Mouse (Mus musculus) monocyte, adult 2 months (primary cell): ENCODE results near the gene Bsn.
A peak's percentile ranks its signal among the peaks of the same experiment; 100 is the strongest.

ENCODE experiments used
- DNase-seq, 2 experiments: peaks; one replicate each; pipeline ENCODE4 v3.0.0; 2022; ENCODE audit warnings: low spot score in 2 of 2, low read depth in 1 of 2

Bsn gene

GRCm38 (mm10) chr9:108055661-108056237 is 134.4 kb downstream of the Bsn start:
- no peak for DNase-seq

DNA sequence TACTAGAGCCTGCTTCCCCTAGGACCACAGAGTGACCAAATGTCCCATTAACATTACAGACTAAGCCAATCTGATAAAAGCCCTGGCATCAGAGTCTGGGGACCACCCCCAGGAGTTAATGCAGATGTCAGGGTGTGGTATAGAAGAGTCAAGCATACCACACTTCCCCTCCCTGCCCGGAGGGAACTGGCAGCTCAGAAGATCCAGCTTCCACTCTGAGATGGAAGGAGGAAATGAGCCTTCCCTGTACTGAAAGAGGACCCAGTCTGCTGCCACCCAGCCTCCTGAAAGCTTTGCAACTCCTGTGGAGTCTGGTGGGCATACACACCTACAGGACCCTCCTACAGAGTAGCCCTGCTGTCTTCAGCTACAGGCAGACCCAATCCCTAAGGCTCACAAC is 135.1 kb downstream of the Bsn start:
- DNase-seq, result no peak

DNA sequence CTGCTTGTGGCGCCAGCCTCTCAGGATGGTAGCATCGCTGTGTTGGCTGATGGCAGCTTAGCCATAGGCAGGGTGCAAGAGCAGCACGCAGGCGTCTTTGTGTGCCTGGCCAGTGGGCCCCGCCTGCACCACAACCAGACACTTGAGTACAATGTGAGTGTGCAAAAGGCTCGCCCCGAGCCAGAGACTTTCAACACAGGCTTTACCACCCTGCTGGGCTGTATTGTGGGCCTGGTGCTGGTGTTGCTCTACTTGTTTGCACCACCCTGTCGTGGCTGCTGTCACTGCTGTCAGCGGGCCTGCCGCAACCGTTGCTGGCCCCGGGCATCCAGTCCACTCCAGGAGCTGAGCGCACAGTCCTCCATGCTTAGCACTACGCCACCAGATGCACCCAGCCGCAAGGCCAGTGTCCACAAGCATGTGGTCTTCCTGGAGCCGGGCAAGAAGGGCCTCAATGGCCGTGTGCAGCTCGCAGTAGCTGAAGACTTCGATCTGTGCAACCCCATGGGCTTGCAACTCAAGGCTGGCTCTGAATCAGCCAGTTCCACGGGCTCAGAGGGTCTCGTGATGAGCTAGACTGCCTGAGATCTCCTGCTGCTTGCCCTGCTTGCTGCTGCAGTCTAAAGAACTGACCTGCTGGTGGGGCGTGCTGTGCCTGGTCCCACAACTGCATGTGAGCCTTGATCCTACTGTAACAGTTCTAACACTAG is 135.7 kb downstream of the Bsn start:
- DNase-seq, result no peak

DNA sequence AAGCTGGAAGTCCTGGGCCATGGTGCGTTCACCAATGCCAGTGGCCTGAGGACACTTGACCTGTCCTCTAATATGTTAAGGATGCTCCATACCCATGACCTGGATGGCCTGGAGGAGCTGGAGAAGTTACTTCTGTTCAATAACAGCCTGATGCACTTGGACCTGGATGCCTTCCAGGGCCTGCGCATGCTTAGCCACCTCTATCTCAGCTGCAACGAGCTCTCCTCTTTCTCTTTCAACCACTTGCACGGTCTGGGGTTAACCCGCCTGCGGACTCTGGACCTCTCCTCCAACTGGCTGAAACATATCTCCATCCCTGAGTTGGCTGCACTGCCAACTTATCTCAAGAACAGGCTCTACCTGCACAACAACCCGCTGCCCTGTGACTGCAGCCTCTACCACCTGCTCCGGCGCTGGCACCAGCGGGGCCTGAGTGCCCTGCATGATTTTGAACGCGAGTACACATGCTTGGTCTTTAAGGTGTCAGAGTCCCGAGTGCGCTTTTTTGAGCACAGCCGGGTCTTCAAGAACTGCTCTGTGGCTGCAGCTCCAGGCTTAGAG is 136.4 kb downstream of the Bsn start:
- no peak for DNase-seq

GRCm38 (mm10) chr9:108052885-108053664 is 137.1 kb downstream of the Bsn start, which contains the start of gene Amigo3:
Gene Amigo3, plus strand, starts transcription at chr9:108053159.
- peak; percentile 89 to 97 for DNase-seq

DNA sequence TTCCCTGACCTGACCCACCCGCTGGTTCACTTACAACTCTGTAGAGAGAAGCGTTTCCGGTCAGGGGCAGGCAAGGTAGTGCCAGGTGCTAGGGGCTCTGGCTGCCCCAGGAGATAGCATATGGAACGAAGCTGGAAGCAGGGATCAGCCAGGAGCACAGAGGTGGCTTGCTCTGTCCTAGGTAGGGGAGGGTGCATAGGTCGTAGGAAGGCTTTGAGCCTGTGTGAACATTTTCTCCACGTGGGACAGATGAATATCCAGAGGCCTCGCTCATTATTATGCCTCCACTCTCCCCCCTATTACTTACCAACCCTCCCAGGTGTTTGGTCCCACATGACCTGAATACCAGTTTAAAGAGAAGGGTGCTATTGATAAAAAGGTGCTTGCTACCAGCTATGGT is 137.8 kb downstream of the Bsn start:
- no peak for DNase-seq

DNA sequence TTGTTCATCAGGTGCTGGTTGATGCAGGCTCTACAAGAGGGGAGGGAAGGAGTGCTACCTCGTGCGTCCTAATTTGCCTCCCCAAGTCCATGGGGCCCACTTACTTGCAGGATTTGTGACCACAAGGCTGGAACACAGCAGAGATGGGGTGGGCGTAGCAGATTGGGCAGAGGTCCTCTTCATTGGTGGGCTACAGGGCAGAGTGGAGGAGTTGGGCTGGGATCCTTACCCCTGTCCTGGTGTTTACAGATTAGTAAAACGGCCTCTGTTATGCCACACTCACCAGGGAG is 138.3 kb downstream of the Bsn start:
- DNase-seq, result no peak

GRCm38 (mm10) chr9:108051184-108051930 is 138.8 kb downstream of the Bsn start:
- DNase-seq, result no peak

DNA sequence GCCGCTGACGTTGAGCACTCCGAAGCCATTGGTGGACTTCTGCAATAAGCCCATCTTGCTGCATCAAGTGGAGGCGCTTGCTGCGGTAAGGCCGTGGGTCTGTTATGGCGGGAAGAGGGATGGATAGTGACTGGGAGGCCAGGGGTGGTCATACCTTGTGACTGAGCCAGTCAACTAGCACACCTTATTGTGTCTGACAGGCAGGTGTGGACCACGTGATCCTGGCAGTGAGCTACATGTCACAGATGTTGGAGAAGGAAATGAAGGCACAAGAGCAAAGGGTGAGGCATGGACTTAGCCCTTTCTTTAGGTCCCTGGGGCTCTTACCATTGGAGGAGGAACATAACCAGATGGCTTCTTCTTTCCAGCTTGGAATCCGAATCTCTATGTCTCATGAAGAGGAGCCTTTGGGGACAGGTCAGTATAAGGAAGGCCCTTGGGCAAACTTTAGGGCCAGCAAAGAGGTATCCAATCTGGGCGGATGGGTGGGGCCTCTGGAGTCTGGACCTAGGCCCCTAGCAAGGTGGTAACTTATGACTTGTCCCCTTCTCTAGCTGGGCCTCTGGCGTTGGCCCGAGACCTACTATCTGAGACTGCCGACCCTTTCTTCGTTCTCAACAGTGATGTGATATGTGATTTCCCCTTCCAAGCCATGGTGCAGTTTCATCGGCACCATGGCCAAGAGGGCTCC is 140.5 kb downstream of the Bsn start:
- no peak for DNase-seq

DNA sequence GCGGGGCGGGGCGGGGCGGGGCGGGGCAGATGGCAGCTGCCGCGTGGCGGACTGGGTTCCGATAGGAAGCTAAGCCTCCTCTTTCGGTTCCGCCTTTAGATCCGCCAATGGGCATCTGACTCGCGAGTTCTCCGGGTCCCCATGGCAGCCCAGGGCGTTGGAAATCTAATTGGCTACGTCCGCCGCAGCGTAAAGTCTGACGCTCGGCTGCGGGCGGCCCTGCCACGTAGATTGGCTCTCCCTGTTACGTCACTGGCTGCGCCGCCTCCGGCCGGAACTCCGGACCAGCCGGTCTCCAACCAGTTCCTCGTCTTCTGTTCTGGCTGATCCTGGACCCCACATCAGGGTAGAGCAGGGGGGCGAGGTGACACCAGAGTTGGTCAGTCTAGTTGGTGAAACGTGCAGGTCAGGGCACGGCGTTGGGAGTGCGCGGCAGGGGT is 141.1 kb downstream of the Bsn start, which contains the start of gene Gmppb:
Gene Gmppb, plus strand, starts transcription at position 227 of the 440 bp plus-strand sequence.
- DNase-seq, result peak; percentile 94 to 95

DNA sequence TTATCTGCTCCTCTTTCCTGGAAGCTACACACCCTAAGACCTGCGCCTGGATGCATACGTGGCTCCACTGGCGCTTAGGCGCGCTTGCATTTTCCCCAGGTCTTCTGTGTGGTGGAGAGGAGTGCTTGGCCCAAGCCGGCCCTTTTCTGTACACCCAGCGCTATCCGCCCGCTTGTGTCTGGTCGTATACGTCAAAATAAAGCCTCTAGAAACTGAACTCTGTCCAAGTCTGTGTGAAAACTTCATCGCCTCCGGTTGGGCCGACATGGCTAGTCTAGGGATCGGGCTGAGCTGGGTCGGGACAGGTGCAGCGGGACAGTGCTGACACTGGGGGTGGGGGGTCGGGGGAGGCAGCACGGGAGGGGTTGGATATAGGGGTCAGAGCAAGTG is 141.6 kb downstream of the Bsn start:
- no peak for DNase-seq

- no peak for DNase-seq
Measured at GRCm38 (mm10) chr9:108047601-108048565, 142.3 kb downstream of the Bsn start.

DNA sequence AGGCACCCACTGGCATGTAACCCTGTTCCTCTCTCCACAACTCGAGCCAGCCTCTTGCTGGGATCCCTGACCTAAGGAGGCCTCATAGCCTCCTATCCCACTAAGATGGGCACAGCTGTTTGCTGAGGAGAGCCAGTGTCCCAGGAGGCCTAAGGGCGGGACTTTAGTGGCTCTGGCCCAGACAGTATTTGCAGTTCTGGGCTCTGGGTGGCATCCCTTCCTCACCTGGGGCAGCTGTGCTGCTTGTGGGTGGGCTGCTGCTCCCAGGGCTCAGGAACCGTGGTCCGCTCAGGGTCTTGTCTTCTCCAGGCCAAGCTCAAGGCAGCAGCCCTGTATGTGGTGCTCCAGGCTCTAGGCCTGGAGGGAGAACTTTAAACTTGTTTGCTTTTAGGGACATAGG is 143.6 kb downstream of the Bsn start:
- DNase-seq, result no peak
